Mouse (Mus musculus) 416B (cell line): ENCODE results near the gene Slc30a9.

Source experiments
- DNase-seq: peaks from one replicate; pipeline ENCODE4 v3.0.0; 2011; ENCODE audit warnings: low read depth

Slc30a9 gene

DNA sequence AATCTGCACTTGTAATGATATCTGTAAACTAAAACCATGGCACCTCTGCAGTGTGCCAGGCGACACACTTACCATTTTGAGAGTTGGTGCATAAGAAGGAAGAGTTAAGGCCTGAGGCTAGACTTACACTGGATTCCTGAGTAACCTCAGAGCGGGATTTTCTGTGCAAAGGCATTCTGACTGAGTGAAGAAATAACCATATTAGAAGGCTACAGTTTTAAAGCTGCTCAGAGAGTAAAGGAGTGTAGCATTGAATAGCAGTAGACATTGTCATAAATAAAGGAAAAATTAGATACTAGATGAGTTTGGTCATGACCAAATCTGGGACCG is 5.7 kb downstream of the Slc30a9 start:
- DNase-seq: no peak

DNA sequence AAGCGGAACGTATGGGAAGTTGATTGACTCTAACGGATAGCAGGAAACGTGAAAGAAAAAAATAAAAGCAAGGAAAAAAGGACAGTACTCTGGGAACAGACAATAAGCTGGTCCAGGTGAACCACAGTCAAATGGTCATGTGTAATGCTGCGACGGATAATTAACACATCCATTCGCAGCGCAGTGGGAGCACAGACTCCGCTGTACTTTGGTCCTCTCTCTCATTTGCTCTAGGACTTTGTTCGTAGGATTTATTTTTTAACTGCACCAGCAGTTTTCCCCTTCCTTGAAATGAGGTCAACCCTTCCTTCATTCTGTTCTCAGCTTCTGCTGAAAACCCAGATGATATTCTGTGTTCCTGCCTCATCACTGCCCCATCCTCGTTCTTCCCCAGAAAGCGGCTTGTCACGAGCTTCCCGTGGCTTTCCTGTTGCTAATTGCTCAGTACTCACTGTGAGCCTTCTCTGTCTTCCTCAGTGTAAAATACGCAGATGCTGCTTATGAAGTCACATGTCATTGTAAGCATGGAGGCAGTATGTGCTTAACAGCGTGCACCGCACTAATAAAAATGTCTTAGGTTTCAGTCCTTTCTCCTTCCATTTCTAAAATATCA is 15.0 kb downstream of the Slc30a9 start:
- no peak for DNase-seq

DNA sequence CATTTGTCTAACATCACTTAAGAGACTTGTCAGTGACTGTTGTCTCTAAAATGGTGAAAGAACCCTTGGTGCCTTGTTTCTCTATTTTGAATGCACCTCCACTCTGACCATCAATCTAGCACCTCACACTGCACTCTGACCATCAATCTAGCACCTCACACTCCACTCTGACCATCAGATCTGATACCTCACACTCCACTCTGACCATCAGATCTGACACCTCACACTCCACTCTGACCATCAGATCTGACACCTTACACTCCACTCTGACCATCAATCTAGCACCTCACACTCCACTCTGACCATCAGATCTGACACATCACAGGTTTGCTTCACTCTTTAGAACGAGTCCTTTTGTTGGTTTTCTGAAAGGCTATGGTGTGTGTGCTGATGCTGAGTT is 17.3 kb downstream of the Slc30a9 start:
- no peak for DNase-seq

DNA sequence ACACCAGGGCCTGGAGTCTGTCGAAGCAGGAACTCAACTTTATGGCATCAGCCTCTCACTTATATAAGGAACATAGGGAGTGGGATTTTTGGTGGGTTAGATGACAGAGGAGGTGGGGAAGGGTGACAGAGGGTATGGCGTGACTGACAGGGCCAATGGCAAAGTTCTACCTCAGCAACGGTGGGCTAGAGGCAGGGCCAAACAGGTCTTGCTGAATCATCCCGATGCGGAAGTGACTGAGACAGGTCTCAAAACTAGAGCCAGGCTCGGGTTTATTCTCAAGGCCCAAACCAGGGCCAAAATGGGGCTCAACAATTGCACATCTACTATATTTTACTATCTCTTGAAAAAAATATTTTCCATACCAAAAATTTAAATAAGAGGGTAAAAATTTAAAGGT is 34.1 kb downstream of the Slc30a9 start:
- no peak for DNase-seq

DNA sequence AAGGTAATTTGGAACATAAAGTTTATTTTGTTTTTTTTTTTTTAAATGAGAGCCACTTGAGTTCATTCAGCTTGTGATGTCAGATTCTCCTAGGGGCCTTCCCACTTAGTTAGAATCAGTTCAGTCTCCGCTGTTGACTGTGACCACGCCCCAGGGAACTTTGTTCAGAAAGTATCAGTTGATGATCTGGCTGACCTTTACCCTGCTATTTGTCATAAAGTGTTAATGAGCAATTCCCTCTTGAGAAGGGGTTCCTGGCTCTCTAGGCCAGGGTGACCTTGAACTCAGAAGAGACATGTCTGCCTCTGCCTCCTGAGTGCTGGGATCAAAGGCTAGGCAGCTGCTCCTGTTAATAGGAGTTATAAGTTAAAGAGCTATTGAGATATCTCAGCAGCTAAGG is 40.3 kb downstream of the Slc30a9 start:
- no peak for DNase-seq

DNA sequence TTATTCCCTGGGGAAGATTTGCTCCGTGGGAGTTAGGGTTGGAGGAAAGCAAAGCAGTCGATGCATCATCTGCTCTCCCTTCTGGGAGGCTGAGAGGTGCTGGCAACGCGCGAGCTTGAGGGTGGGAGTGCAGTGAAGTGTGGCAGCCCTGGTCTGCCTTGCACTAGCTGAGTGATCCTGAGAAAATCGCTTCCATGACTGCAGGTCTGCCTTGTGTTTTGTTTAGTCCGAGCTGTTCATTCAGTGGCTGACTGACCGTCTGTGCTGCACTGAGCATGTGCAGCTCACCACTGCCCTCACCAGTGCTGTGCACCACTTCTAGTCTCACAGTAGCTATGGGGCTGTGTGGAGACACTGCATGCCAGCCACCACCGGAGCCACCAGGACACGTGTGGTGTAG is 42.2 kb downstream of the Slc30a9 start:
- no peak for DNase-seq

DNA sequence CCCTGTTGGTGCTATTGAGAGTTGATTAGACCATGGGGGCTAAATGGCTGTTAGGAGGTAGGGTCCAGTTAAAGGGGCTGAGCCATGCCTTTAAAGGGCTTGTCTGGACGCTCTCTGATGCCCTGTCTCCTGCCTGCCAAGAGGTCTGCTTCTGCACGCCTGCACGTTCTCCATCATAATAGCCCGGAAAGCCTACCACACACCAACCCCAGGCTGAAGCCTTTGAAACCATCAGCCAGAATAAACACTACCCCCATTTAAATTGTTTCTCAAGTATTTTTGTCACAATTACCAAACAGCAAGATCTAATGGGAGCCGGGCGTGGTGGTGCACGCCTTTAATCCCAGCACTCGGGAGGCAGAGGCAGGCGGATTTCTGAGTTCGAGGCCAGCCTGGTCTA is 55.6 kb downstream of the Slc30a9 start:
- no peak for DNase-seq

DNA sequence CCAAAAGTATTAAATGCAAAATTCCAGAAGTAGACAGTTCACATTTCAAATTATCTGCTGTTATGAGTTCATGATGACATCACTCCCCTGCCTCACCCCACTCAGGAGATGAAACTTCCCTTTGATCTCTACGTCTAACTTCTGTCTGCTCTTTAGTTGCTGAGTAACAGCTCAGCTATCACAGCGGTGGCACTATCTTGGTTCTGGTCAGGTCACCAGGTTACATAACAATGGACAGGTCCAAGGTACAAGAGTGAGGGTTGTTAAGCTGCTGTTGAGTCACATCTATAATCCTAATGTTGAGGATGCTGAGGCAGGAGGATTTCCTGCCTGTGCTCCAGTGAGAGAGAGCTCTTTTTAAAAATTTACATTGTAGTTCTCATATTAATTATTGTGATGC is 56.2 kb downstream of the Slc30a9 start:
- peak; percentile 14 for DNase-seq

DNA sequence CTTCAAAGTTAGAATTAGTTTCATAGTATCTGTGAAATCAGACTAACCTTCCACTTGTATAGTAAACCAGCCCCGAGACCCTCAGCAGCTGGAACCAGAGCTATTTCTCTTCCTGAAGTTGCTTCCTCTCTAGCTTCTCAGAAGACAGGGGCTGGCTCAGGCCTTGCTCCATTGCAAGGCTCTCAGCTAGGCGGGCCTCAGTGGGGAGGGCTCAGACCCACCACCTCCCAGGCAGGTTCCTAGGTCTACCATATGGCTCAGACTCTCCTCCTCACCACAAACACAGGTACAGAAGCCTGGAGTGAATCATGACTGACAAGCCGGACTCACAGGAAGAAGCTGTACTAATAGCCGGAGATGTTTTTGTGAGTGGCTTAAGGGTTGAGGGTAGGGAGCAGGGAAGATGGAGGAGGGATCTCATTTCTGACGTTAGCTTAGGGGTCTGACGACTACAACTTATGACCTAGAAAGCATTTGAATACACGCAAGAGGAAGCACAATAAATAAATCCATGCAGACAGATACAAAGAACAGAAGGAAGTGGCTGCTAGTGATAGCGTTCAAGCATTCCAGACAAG is 70.4 kb downstream of the Slc30a9 start:
- DNase-seq: no peak

DNA sequence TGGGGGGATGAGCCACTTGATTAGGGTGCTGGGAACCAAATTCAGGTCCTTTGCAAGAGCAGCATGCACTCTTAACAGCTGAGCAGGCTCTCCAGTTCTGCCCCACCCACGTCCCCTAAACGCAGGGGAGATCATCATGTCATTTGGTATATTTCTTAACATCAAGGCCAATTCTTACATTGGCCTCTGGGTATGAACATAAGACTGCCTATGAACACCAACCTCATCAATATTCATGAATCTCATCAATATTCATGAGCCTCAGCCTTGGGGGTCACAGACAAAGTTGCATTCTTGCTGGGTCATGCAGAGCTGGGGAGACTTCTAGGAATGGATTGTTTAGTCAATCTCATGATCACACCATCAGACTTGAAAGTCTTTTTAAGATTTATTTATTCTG is 74.9 kb downstream of the Slc30a9 start:
- no peak for DNase-seq

DNA sequence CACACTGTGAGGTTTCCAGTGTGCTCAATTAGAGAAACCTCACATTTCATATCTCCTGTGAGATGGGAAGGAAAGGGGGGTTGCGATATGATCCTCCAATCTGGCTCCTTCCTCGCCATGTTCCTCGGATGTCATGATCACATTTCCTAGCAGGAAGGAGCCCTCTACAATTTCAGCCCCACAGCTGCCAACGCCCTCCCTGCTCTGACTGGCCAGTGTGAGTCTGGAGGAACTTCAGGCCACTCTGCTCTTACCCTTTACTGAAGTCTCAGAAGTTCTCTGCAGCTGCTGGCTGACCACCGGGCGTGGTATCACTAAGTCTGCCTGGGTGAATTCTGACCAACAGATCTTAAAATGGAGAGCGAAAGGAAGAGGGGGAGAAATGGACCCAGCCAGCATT is 75.8 kb downstream of the Slc30a9 start:
- no peak for DNase-seq

DNA sequence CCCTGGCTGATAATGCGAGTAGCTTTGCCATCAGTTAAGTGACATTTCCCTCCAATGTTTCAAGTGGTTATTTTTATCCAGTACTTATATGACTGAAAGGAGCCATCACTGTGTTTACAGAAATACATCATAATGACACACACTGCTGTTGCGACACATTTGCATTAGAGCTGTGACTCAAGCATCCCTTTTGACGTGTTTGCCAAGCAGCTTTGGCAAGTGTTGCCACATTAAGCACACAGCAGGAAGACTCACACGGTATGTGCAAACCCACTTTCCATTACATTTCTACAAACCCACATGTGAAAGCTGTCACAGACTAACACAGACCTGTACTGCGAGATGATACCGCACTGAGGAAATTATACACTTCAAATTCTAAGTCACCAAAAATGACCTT is 87.2 kb downstream of the Slc30a9 start:
- DNase-seq: peak; percentile 96

DNA sequence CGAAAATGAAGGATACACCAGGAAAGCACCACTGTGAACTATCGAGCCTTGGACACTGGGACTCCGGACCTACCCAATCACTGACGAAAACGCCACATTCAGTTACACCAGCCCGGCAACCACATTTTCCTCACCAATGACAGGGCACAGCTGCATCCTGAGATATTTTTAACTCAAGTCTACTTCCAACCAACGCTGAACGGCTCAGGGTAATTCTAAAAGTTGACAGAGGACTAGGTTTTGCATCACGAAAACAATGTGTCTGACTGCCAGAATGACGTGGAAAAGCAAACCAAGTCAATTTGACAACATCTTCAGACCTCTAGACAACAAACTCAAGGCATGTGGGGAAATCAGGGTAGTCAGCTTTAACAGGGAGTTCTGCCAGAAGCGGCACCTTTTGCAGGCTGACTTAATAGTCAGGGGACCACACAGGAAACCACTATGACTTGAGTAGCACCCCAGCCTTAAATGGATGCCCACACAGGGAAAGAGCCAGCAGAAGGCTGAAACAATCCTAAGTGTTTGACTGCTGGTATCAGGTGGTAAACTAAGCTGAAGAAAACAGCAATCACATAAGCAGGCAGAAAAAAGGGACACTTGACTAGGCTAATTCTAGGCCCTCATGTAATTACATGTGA is 88.6 kb downstream of the Slc30a9 start:
- peak; percentile 97 for DNase-seq

DNA sequence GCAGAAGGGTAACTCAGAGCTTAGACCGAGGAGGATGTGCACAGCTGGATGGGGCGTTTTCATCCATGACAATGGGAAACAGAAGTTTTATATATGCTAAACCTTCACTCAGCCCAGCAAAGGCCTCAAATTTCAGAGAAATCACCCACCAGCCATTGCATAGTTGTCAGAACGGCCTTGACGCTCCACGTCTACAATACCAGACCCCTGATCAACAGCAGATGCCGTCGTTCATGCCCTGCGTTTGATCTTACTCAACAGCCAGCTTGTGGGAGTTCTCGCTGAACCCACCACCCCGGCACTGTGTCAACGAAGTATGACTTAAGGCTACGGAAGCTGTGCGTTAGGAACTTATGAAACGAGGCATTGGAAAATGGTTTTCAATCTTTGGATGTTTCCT is 90.4 kb downstream of the Slc30a9 start:
- DNase-seq: no peak

DNA sequence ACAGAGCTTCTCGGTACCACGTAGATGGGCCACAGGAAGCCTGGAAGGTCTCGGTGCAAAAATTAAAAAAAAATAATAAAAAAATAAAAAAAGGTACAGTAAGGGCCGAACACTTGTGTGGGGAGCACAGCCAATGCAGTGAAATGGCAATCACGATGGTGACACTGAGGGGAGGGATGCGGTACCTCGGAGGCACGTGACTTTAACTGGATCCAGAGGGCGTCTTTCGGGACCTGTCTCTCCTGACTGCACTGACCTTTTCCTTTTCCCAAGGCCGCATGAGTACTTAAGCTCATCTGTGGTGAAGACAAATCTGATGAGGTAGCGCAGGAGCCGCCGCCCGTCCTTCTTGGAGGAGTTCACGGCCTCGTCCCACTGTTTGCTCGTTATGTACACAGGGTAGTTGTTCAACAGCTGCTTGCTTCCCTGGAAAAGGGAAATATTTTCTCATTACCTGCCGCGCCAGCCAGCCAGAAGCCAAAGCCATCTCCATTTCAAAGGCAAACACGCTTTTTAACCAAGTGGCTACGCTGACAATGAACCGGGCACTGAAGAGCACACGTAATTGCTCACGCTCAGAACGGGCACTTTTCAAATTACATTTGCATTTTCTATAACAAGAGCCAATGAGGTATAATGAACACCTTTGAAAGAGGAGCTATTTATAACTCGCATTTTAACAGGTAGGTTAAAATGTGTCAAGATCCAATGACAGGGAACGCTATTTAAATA is 93.3 kb downstream of the Slc30a9 start:
- no peak for DNase-seq

DNA sequence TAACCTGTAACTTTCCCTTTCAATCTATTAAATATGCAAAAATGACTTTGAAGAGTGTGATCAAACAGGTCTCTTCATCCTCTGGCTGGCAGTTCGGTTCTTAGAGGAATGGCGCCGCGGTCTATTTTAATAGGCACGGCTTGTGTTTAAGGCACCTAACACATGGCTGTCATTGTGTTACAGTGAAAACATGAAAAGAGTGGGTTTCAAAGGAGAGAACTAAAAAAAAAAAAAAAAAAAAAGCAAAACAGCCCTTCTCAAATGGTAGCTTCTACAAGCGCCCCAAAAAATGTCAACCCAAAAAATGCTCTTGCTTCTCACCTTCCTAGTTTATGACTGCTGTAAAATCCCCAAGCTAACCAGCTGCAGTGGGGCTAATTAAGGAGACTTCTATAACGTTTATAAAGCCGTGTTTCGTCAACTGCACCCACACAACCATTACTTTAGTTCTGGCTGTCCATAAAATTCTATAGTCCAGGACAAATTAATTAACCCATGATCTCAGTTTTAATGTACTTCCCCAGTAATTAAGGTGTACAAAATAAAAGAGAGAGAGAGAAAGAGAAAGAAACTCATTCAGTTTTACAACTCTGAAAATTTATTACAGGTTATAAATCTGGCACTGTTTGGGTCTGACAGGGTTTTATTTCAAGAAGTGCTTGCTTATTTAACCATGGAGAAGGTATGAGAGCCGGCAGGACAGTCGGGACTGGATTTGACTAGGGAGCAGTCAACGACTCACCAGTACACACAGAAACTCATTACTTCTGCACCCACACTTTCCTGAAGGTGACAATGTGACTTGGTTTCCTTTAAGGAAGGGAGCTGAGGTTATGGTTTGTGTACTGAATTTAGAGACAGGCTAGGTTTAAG is 94.1 kb downstream of the Slc30a9 start:
- DNase-seq: no peak

DNA sequence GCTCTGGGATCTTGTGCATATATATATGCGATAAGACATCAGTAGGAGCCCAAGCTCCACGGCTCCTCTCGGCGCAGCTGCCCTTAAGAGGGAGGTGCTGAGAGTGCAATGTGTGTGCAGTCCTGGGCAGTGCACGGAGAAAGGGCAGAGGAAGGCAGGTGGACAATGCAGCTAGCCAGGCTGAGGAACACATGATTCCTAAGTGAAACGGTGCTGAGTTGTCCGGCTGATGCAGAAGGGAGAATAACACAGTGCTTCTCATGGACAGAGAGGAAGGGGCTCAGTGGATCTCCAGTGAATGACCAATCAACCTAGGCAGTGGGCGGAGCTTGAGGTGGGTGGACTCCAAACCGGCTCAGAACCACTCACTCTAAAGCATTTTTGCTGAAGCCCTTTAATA is 94.9 kb downstream of the Slc30a9 start:
- no peak for DNase-seq

DNA sequence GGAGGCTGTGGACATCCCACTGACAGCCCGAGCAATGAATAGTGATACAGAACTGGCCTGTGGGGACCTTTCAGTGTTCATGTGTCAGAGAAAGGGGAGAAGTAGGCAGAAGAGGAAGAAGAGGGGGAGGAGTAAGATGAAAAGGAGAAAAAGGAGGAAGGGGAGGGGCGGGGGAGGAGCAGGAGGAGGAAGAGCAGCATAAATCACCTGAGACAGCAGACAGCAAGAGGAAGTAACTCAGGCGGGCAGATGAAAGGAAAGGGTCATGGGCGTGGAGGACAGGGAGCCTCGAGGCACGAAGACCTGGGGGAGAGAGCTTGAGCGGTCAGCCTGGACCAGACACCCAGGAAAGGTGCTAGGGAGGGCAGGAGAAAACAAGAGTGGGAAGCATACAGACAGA is 97.6 kb downstream of the Slc30a9 start:
- no peak for DNase-seq

DNA sequence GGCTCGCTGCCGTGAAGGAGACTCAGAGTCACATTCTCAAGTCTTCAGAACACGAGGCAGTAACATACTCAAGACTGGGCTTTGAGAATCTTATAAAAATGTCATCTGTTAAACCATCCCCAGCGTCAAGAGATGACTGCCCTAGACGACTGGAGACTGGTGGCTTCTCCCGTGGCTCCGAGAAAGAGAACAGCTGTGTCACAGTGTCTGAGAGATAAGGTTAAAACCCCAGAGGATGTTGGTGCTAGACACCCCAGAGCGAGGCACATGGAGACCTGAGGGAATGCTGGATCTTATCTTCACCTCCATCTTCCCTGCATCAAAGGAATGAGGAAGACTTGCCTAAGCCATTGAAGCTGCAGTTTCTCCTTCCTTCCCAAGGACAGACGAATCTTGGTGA is 98.2 kb downstream of the Slc30a9 start:
- DNase-seq: no peak
